Mouse (Mus musculus) left cerebral cortex, postnatal 25 days (tissue): Measurements from ENCODE around the gene Hoxd12. TPM values are rescaled to one million over a fixed set of nuclear protein-coding genes. Genes with fewer than 3 reads are reported as not detected.

Experiments
- DNase-seq, 2 experiments: peaks; one replicate each; pipeline ENCODE4 v3.0.0; 2022; ENCODE audit warnings: low spot score in 2 of 2, mixed read lengths in 1 of 2
- intact Hi-C: fragments of 180-260 bp; cut with DNase I; formaldehyde crosslinking; loops from one replicate; pipeline ENCODE4 v1.15.1; 2025
- microRNA-seq, 2 experiments: library from miRNA; unstranded; fragments of <30 nt; microRNA quantifications; one replicate each; pipeline ENCODE4 v1.2.0; 2022
- total RNA-seq, 2 experiments: library from RNA; stranded (reverse); gene quantifications; 2 replicates each; pipeline ENCODE4 v1.2.3; 2021

Hoxd12 gene
- total RNA-seq, 2 experiments from 2014 or later = not detected

GRCm38 (mm10) chr2:74720384-74720783, 45.6 kb downstream of the Hoxd12 start:
- intact Hi-C loops = no loop called here

GRCm38 (mm10) chr2:74720955-74721491, 46.2 kb downstream of the Hoxd12 start:
- no peak for DNase-seq
- intact Hi-C loops = no loop called here

More at GRCm38 (mm10) chr2:74720384-74720783, 45.6 kb downstream of the Hoxd12 start:
- DNase-seq = no peak

- DNase-seq = no peak
- intact Hi-C loops = no loop called here
These were observed 47.1 kb downstream of the Hoxd12 start for GRCm38 (mm10) chr2:74721882-74722281.

GRCm38 (mm10) chr2:74722949-74723348, 48.1 kb downstream of the Hoxd12 start:
- DNase-seq = no peak

GRCm38 (mm10) chr2:74724244-74725015, 49.6 kb downstream of the Hoxd12 start:
- DNase-seq = no peak
- intact Hi-C loops = no loop called here

More at GRCm38 (mm10) chr2:74722949-74723348, 48.1 kb downstream of the Hoxd12 start:
- intact Hi-C loops = no loop called here

- intact Hi-C loops = no loop called here
- DNase-seq = no peak
These were observed 50.4 kb downstream of the Hoxd12 start for GRCm38 (mm10) chr2:74725171-74725570.

GRCm38 (mm10) chr2:74726551-74726950, 51.7 kb downstream of the Hoxd12 start, which contains the start of gene Gm28230:
Gene Gm28230 (plus strand): TSS chr2:74726728.
- no peak for DNase-seq

GRCm38 (mm10) chr2:74726973-74727639, 52.3 kb downstream of the Hoxd12 start:
- intact Hi-C loops = no loop called here

More at GRCm38 (mm10) chr2:74726551-74726950, 51.7 kb downstream of the Hoxd12 start, which contains the start of gene Gm28230:
- intact Hi-C loops = no loop called here

More at GRCm38 (mm10) chr2:74726973-74727639, 52.3 kb downstream of the Hoxd12 start:
- DNase-seq = no peak

Small RNAs within 50 kb of the gene (microRNA-seq; reads per million reads assigned to microRNA genes)
- gene Gm44463 = 0 reads per million in 2 experiments
- gene Mir10b = 15.1 to 35.2 reads per million in 2 experiments

Other genes starting within 250 kb of the Hoxd12 start
- 10 to 100 TPM; 69.7 to 77.6 TPM for gene Lnpk, start 95.6 kb upstream of the Hoxd12 start, total RNA-seq
- not detected for gene Evx2, start 15.5 kb upstream of the Hoxd12 start, total RNA-seq
- gene Hoxd13, start 6.7 kb upstream of the Hoxd12 start, total RNA-seq = not detected
- not detected for gene Hoxd11, start 4.5 kb downstream of the Hoxd12 start, total RNA-seq
- gene Hoxd10, start 16.9 kb downstream of the Hoxd12 start, total RNA-seq = not detected
- not detected for gene Hoxd9, start 22.7 kb downstream of the Hoxd12 start, total RNA-seq
- gene Hoxd8, start 29.6 kb downstream of the Hoxd12 start, total RNA-seq = under 1 TPM in 1 of 2 experiments, not detected in 1; 0.14 TPM
- not detected for gene Hoxd3, start 36.9 kb downstream of the Hoxd12 start, total RNA-seq
- gene Hoxd4, start 36.9 kb downstream of the Hoxd12 start, total RNA-seq = not detected
- not detected for gene Gm28230, start 51.7 kb downstream of the Hoxd12 start, total RNA-seq
- gene Hoxd1, start 88.0 kb downstream of the Hoxd12 start, total RNA-seq = under 1 TPM in 1 of 2 experiments, not detected in 1; 0.37 TPM
- 10 to 100 TPM; 43.5 to 49.0 TPM for gene Mtx2, start 150.8 kb downstream of the Hoxd12 start, total RNA-seq